Mouse (Mus musculus): ENCODE measurements around the gene Ubxn6.
"Not testable (repeated sequence)": the region's sequence is repeated elsewhere in the genome, so short reads cannot be mapped to it uniquely, and the experiment has no call there.

Ubxn6 gene

GRCm38 (mm10) chr17:56107736-56108135 is 32.9 kb upstream of the Ubxn6 start:
- no peak for DNase-seq (ENCODE audit: low read depth, low spot score)
- H3K36me3 ChIP-seq (ENCODE audit: control insufficient read depth, insufficient read depth, low read length, poor library complexity, severe bottlenecking), result no peaks in the 10 kb centered on the region
- no peaks in the 10 kb centered on the region for H3K27me3 ChIP-seq (ENCODE audit: control insufficient read depth, insufficient read depth, low read length, poor library complexity, severe bottlenecking)

GRCm38 (mm10) chr17:56106981-56107380 is 32.2 kb upstream of the Ubxn6 start:
- no peaks in the 10 kb centered on the region for H3K27me3 ChIP-seq (ENCODE audit: control insufficient read depth, insufficient read depth, low read length, poor library complexity, severe bottlenecking)
- no peaks in the 10 kb centered on the region for H3K36me3 ChIP-seq (ENCODE audit: control insufficient read depth, insufficient read depth, low read length, poor library complexity, severe bottlenecking)
- no peak for DNase-seq (ENCODE audit: low read depth, low spot score)

GRCm38 (mm10) chr17:56106436-56106835 is 31.6 kb upstream of the Ubxn6 start:
- H3K27me3 ChIP-seq (ENCODE audit: control insufficient read depth, insufficient read depth, low read length, poor library complexity, severe bottlenecking); DNase-seq (ENCODE audit: low read depth, low spot score); H3K36me3 ChIP-seq (ENCODE audit: control insufficient read depth, insufficient read depth, low read length, poor library complexity, severe bottlenecking): not testable (repeated sequence)

GRCm38 (mm10) chr17:56104821-56105220 is 30.0 kb upstream of the Ubxn6 start:
- H3K36me3 ChIP-seq (ENCODE audit: control insufficient read depth, insufficient read depth, low read length, poor library complexity, severe bottlenecking); DNase-seq (ENCODE audit: low read depth, low spot score); H3K27me3 ChIP-seq (ENCODE audit: control insufficient read depth, insufficient read depth, low read length, poor library complexity, severe bottlenecking): not testable (repeated sequence)

- H3K27me3 ChIP-seq (ENCODE audit: control insufficient read depth, insufficient read depth, low read length, poor library complexity, severe bottlenecking), result no peaks in the 10 kb centered on the region
- no peak for DNase-seq (ENCODE audit: low read depth, low spot score)
- H3K36me3 ChIP-seq (ENCODE audit: control insufficient read depth, insufficient read depth, low read length, poor library complexity, severe bottlenecking), result no peaks in the 10 kb centered on the region; the same call in 1 of the 2 replicates
These were observed 28.8 kb upstream of the Ubxn6 start for GRCm38 (mm10) chr17:56103465-56104285.

GRCm38 (mm10) chr17:56102927-56103326 is 28.1 kb upstream of the Ubxn6 start:
- DNase-seq (ENCODE audit: low read depth, low spot score), result no peak
- H3K27me3 ChIP-seq (ENCODE audit: control insufficient read depth, insufficient read depth, low read length, poor library complexity, severe bottlenecking), result no peaks in the 10 kb centered on the region
- peaks cover 3% of the 10 kb centered on the region for H3K36me3 ChIP-seq (ENCODE audit: control insufficient read depth, insufficient read depth, low read length, poor library complexity, severe bottlenecking)

- H3K36me3 ChIP-seq (ENCODE audit: control insufficient read depth, insufficient read depth, low read length, poor library complexity, severe bottlenecking), result peaks cover 3% of the 10 kb centered on the region
- H3K27me3 ChIP-seq (ENCODE audit: control insufficient read depth, insufficient read depth, low read length, poor library complexity, severe bottlenecking), result no peaks in the 10 kb centered on the region
- no peak for DNase-seq (ENCODE audit: low read depth, low spot score)
These were observed 27.3 kb upstream of the Ubxn6 start for GRCm38 (mm10) chr17:56102158-56102557.

GRCm38 (mm10) chr17:56100811-56101210 is 26.0 kb upstream of the Ubxn6 start:
- Histone ChIP-seq H3K36me3 (ENCODE audit: control insufficient read depth, insufficient read depth, low read length, poor library complexity, severe bottlenecking) (peaks cover 8% of the 10 kb centered on the region), H3K27me3 (ENCODE audit: control insufficient read depth, insufficient read depth, low read length, poor library complexity, severe bottlenecking) (no peaks in the 10 kb centered on the region)
- no peak for DNase-seq (ENCODE audit: low read depth, low spot score)

- no peak for DNase-seq (ENCODE audit: low read depth, low spot score)
- H3K36me3 ChIP-seq (ENCODE audit: control insufficient read depth, insufficient read depth, low read length, poor library complexity, severe bottlenecking), result peaks cover 8% of the 10 kb centered on the region
- H3K27me3 ChIP-seq (ENCODE audit: control insufficient read depth, insufficient read depth, low read length, poor library complexity, severe bottlenecking), result no peaks in the 10 kb centered on the region
These were observed 24.1 kb upstream of the Ubxn6 start for GRCm38 (mm10) chr17:56098711-56099572.

GRCm38 (mm10) chr17:56098180-56098579 is 23.4 kb upstream of the Ubxn6 start:
- Histone ChIP-seq H3K36me3 (ENCODE audit: control insufficient read depth, insufficient read depth, low read length, poor library complexity, severe bottlenecking) (peaks cover 8% of the 10 kb centered on the region), H3K27me3 (ENCODE audit: control insufficient read depth, insufficient read depth, low read length, poor library complexity, severe bottlenecking) (no peaks in the 10 kb centered on the region)
- DNase-seq (ENCODE audit: low read depth, low spot score), result no peak

GRCm38 (mm10) chr17:56096883-56097282 is 22.1 kb upstream of the Ubxn6 start:
- no peak for DNase-seq (ENCODE audit: low read depth, low spot score)
- Histone ChIP-seq H3K27me3 (ENCODE audit: control insufficient read depth, insufficient read depth, low read length, poor library complexity, severe bottlenecking) (no peaks in the 10 kb centered on the region), H3K36me3 (ENCODE audit: control insufficient read depth, insufficient read depth, low read length, poor library complexity, severe bottlenecking) (peaks cover 8% of the 10 kb centered on the region)

GRCm38 (mm10) chr17:56092794-56093193 is 18.0 kb upstream of the Ubxn6 start:
- DNase-seq (ENCODE audit: low read depth, low spot score), result no peak
- Histone ChIP-seq H3K36me3 (ENCODE audit: control insufficient read depth, insufficient read depth, low read length, poor library complexity, severe bottlenecking) (peaks cover 5% of the 10 kb centered on the region), H3K27me3 (ENCODE audit: control insufficient read depth, insufficient read depth, low read length, poor library complexity, severe bottlenecking) (no peaks in the 10 kb centered on the region)

- no peaks in the 10 kb centered on the region for H3K27me3 ChIP-seq (ENCODE audit: control insufficient read depth, insufficient read depth, low read length, poor library complexity, severe bottlenecking)
- H3K36me3 ChIP-seq (ENCODE audit: control insufficient read depth, insufficient read depth, low read length, poor library complexity, severe bottlenecking), result peaks cover 5% of the 10 kb centered on the region
- no peak for DNase-seq (ENCODE audit: low read depth, low spot score)
These were observed 17.5 kb upstream of the Ubxn6 start for GRCm38 (mm10) chr17:56092312-56092711.

GRCm38 (mm10) chr17:56080781-56081585 is 6.2 kb upstream of the Ubxn6 start:
- no peak for DNase-seq (ENCODE audit: low read depth, low spot score)
- Histone ChIP-seq H3K27me3 (ENCODE audit: control insufficient read depth, insufficient read depth, low read length, poor library complexity, severe bottlenecking) (no peaks in the 10 kb centered on the region), H3K36me3 (ENCODE audit: control insufficient read depth, insufficient read depth, low read length, poor library complexity, severe bottlenecking) (0 out of 2 replicates have a peak, but pooled peaks cover 5% of the 10 kb centered on the region)

All from splenic B cell, adult 2 months (primary cell).